8 mouse cellular contexts compared by ENCODE assay signal in genomic region chr11:101057860-101058259, GRCm38 (mm10). TPM values are rescaled to one million over a fixed set of nuclear protein-coding genes. Genes with fewer than 3 reads are reported as not detected.
DNase-seq lines count a peak whose midpoint lies in the region; ATAC-seq and TF ChIP-seq lines count a peak whose summit lies in the region.

No protein-coding gene starts in this region.

- peaks cover 15% of the 10 kb centered on the region; the same call in 1 of the 2 replicates for H3K36me3 ChIP-seq in kidney, embryonic 14.5 days (ENCODE audit: control insufficient read depth, insufficient read depth, low read length)
- no peaks in the 10 kb centered on the region for H3K36me3 ChIP-seq in intestine, embryonic 15.5 days
- peaks cover 25% of the 10 kb centered on the region for H3K36me3 ChIP-seq in limb, embryonic 14.5 days (ENCODE audit: control insufficient read depth, insufficient read depth, low read length)
- peaks cover 5% of the 10 kb centered on the region for H3K36me3 ChIP-seq in neural tube, embryonic 11.5 days (ENCODE audit: control insufficient read depth, insufficient read depth, low read length)
- 0 out of 2 replicates have a peak, but pooled peaks cover 5% of the 10 kb centered on the region for H3K36me3 ChIP-seq in stomach, embryonic 16.5 days (ENCODE audit: control insufficient read depth, insufficient read depth, low read length)

- 39% methylated on average over 5 of the region's 5 CpGs for WGBS in kidney, embryonic 14.5 days
- 25% methylated on average over 5 of the region's 5 CpGs for WGBS in intestine, embryonic 15.5 days
- WGBS in limb, embryonic 14.5 days, result 31% methylated on average over 5 of the region's 5 CpGs
- 45% methylated on average over 5 of the region's 5 CpGs for WGBS in neural tube, embryonic 11.5 days
- WGBS in stomach, embryonic 16.5 days, result 28% methylated on average over 5 of the region's 5 CpGs

- H3K9me3 ChIP-seq in kidney, embryonic 14.5 days (ENCODE audit: control insufficient read depth, low read length), result 0 out of 2 replicates have a peak, but pooled peaks cover 3% of the 10 kb centered on the region
- H3K9me3 ChIP-seq in intestine, embryonic 15.5 days, result no peaks in the 10 kb centered on the region
- H3K9me3 ChIP-seq in limb, embryonic 14.5 days (ENCODE audit: control insufficient read depth, low read length), result no peaks in the 10 kb centered on the region
- no peaks in the 10 kb centered on the region for H3K9me3 ChIP-seq in neural tube, embryonic 11.5 days (ENCODE audit: control insufficient read depth, low read length)
- H3K9me3 ChIP-seq in stomach, embryonic 16.5 days (replicated peaks; ENCODE audit: control insufficient read depth, low read length), result no peaks in the 10 kb centered on the region

- peak; percentile 90 for TF ChIP-seq CTCF in gastrocnemius, adult 2 months (IDR thresholded peaks at IDR 0.05)

- intact Hi-C loops in gastrocnemius, adult 2 months (cut with DNase I), result loop anchor here (1.0 to 2.0 kb wide), 2 partner anchors 75 to 165 kb away; no protein-coding TSS in a partner anchor

- no peak overlapping the region for H3K27ac ChIP-seq in kidney, embryonic 14.5 days (ENCODE audit: low read depth, low read length)
- peak overlapping the region; percentile 95 for H3K27ac ChIP-seq in gastrocnemius, adult 2 months
- peak overlapping the region; percentile 89 for H3K27ac ChIP-seq in intestine, embryonic 15.5 days
- no peak overlapping the region for H3K27ac ChIP-seq in limb, embryonic 14.5 days (replicated peaks; ENCODE audit: low read depth, low read length)
- no peak overlapping the region for H3K27ac ChIP-seq in neural tube, embryonic 11.5 days (ENCODE audit: low read depth, low read length)
- H3K27ac ChIP-seq in stomach, embryonic 16.5 days (ENCODE audit: low read length), result peak overlapping the region; percentile 99

- H3K27me3 ChIP-seq in kidney, embryonic 14.5 days (ENCODE audit: control insufficient read depth, insufficient read depth, low read length), result no peaks in the 10 kb centered on the region
- no peaks in the 10 kb centered on the region for H3K27me3 ChIP-seq in intestine, embryonic 15.5 days (replicated peaks)
- H3K27me3 ChIP-seq in limb, embryonic 14.5 days (ENCODE audit: control insufficient read depth, insufficient read depth, low read length), result no peaks in the 10 kb centered on the region
- H3K27me3 ChIP-seq in neural tube, embryonic 11.5 days (ENCODE audit: control insufficient read depth, insufficient read depth, low read length), result no peaks in the 10 kb centered on the region
- H3K27me3 ChIP-seq in stomach, embryonic 16.5 days (ENCODE audit: control insufficient read depth, insufficient read depth, low read length), result no peaks in the 10 kb centered on the region

- no peak overlapping the region for H3K9ac ChIP-seq in kidney, embryonic 14.5 days (ENCODE audit: low read depth, low read length)
- H3K9ac ChIP-seq in intestine, embryonic 15.5 days, result no peak overlapping the region
- H3K9ac ChIP-seq in limb, embryonic 14.5 days (ENCODE audit: low read depth, low read length, severe bottlenecking), result no peak overlapping the region
- no peak overlapping the region for H3K9ac ChIP-seq in neural tube, embryonic 11.5 days (ENCODE audit: low read length)
- 0 out of 2 replicates have a peak overlapping the region, but pooled peaks have one; percentile 22 for H3K9ac ChIP-seq in stomach, embryonic 16.5 days (ENCODE audit: low read length)

- peaks cover 13% of the 10 kb centered on the region for H3K4me1 ChIP-seq in kidney, embryonic 14.5 days (ENCODE audit: control insufficient read depth, insufficient read depth, low read length)
- peaks cover 55% of the 10 kb centered on the region for H3K4me1 ChIP-seq in intestine, embryonic 15.5 days (replicated peaks)
- peaks cover 4% of the 10 kb centered on the region; the same call in 1 of the 2 replicates for H3K4me1 ChIP-seq in limb, embryonic 14.5 days (ENCODE audit: control insufficient read depth, insufficient read depth, low read length)
- no peaks in the 10 kb centered on the region; the same call in 1 of the 2 replicates for H3K4me1 ChIP-seq in neural tube, embryonic 11.5 days (ENCODE audit: control insufficient read depth, insufficient read depth, low read length)
- peaks cover 68% of the 10 kb centered on the region for H3K4me1 ChIP-seq in stomach, embryonic 16.5 days (ENCODE audit: control insufficient read depth, insufficient read depth, low read length)

- H3K4me3 ChIP-seq in kidney, embryonic 14.5 days (ENCODE audit: low read length), result no peak overlapping the region
- H3K4me3 ChIP-seq in gastrocnemius, adult 2 months, result no peak overlapping the region
- no peak overlapping the region for H3K4me3 ChIP-seq in intestine, embryonic 15.5 days (replicated peaks)
- H3K4me3 ChIP-seq in limb, embryonic 14.5 days (replicated peaks; ENCODE audit: low read length), result no peak overlapping the region
- no peak overlapping the region for H3K4me3 ChIP-seq in neural tube, embryonic 11.5 days (ENCODE audit: low read depth, low read length)
- H3K4me3 ChIP-seq in stomach, embryonic 16.5 days (replicated peaks; ENCODE audit: low read length), result no peak overlapping the region

- peak; percentile 85 for DNase-seq in kidney, adult 18-20 months
- DNase-seq in cerebellum, adult 11-12 months, result peak; percentile 87
- DNase-seq in gastrocnemius, adult 2 months, result peak; percentile 92
- DNase-seq in limb, embryonic 14.5 days (ENCODE audit: low spot score), result peak; percentile 87
- peak; percentile 81 for DNase-seq in neural tube, embryonic 11.5 days (ENCODE audit: low spot score)

- no peak overlapping the region for H3K4me2 ChIP-seq in kidney, embryonic 14.5 days (replicated peaks; ENCODE audit: low read depth, low read length)
- no peak overlapping the region for H3K4me2 ChIP-seq in intestine, embryonic 15.5 days (replicated peaks)
- H3K4me2 ChIP-seq in limb, embryonic 14.5 days (replicated peaks; ENCODE audit: low read depth, low read length, severe bottlenecking), result no peak overlapping the region
- H3K4me2 ChIP-seq in neural tube, embryonic 11.5 days (ENCODE audit: low read depth), result no peak overlapping the region
- H3K4me2 ChIP-seq in stomach, embryonic 16.5 days (ENCODE audit: low read depth, low read length), result no peak overlapping the region

- no peak; the same call in 1 of the 2 replicates for ATAC-seq in kidney, embryonic 14.5 days (ENCODE audit: low FRiP score, low TSS enrichment)
- ATAC-seq in intestine, embryonic 15.5 days, result no peak
- ATAC-seq in limb, embryonic 14.5 days (ENCODE audit: low FRiP score, low read depth), result peak; percentile 48; the same call in 1 of the 2 replicates
- ATAC-seq in neural tube, embryonic 11.5 days (ENCODE audit: insufficient read depth, low FRiP score, low TSS enrichment), result no peak
- no peak for ATAC-seq in stomach, embryonic 16.5 days (ENCODE audit: insufficient read depth, low FRiP score)

- TF ChIP-seq POLR2A in limb, embryonic 14.5 days (IDR thresholded peaks at IDR 0.05; ENCODE audit: borderline replicate concordance, extremely low read depth, insufficient read depth, insufficient read length), result no peak

RNA-seq across cellular contexts. Expression of gene Naglu, which starts 12.0 kb away (rescaled TPM):
- polyA plus RNA-seq in kidney, embryonic 14.5 days (2014; fragmentation: Nextera tagmentation; extraction: Ambion mirVana), result 7.0 and 11.5 TPM in 2 replicates
- total RNA-seq in gastrocnemius, adult 2 months (2021), result 1 to 10 TPM; 3.3 to 4.1 TPM
- polyA plus RNA-seq in intestine, embryonic 15.5 days (2015; fragmentation: Nextera tagmentation; extraction: Ambion mirVana), result 14.9 and 16.4 TPM in 2 replicates
- polyA plus RNA-seq in limb, embryonic 14.5 days (2012; rRNA removed), result 12.8 and 18.5 TPM in 2 replicates
- 9.8 and 10.3 TPM in 2 replicates for polyA plus RNA-seq in limb, embryonic 14.5 days (2014; fragmentation: Nextera tagmentation; extraction: Ambion mirVana)
- polyA plus RNA-seq in neural tube, embryonic 11.5 days (2014; fragmentation: Nextera tagmentation; extraction: Ambion mirVana), result 5.8 and 5.9 TPM in 2 replicates
- polyA plus RNA-seq in stomach, embryonic 16.5 days (2015; fragmentation: Nextera tagmentation; extraction: Ambion mirVana), result 17.0 and 17.2 TPM in 2 replicates

RNA-seq across cellular contexts. Expression of gene Hsd17b1, which starts 20.4 kb away (rescaled TPM):
- 0.16 TPM in 1 of 2 replicates, not detected in the other for polyA plus RNA-seq in kidney, embryonic 14.5 days (2014; fragmentation: Nextera tagmentation; extraction: Ambion mirVana)
- under 1 TPM in 1 of 2 experiments, not detected in 1; 0.18 TPM for total RNA-seq in gastrocnemius, adult 2 months (2021)
- not detected in 2 replicates for polyA plus RNA-seq in intestine, embryonic 15.5 days (2015; fragmentation: Nextera tagmentation; extraction: Ambion mirVana)
- polyA plus RNA-seq in limb, embryonic 14.5 days (2012; rRNA removed), result 0.23 and 0.42 TPM in 2 replicates
- polyA plus RNA-seq in limb, embryonic 14.5 days (2014; fragmentation: Nextera tagmentation; extraction: Ambion mirVana), result not detected in 2 replicates
- polyA plus RNA-seq in neural tube, embryonic 11.5 days (2014; fragmentation: Nextera tagmentation; extraction: Ambion mirVana), result not detected in 2 replicates
- 0.30 TPM in 1 of 2 replicates, not detected in the other for polyA plus RNA-seq in stomach, embryonic 16.5 days (2015; fragmentation: Nextera tagmentation; extraction: Ambion mirVana)

RNA-seq across cellular contexts. Expression of gene Coasy, which starts 24.5 kb away (rescaled TPM):
- 42.0 and 44.9 TPM in 2 replicates for polyA plus RNA-seq in kidney, embryonic 14.5 days (2014; fragmentation: Nextera tagmentation; extraction: Ambion mirVana)
- 1 to 10 TPM; 7.1 to 9.8 TPM for total RNA-seq in gastrocnemius, adult 2 months (2021)
- 41.8 and 43.9 TPM in 2 replicates for polyA plus RNA-seq in intestine, embryonic 15.5 days (2015; fragmentation: Nextera tagmentation; extraction: Ambion mirVana)
- 49.1 and 64.3 TPM in 2 replicates for polyA plus RNA-seq in limb, embryonic 14.5 days (2012; rRNA removed)
- 41.9 and 43.3 TPM in 2 replicates for polyA plus RNA-seq in limb, embryonic 14.5 days (2014; fragmentation: Nextera tagmentation; extraction: Ambion mirVana)
- 55.5 and 55.9 TPM in 2 replicates for polyA plus RNA-seq in neural tube, embryonic 11.5 days (2014; fragmentation: Nextera tagmentation; extraction: Ambion mirVana)
- polyA plus RNA-seq in stomach, embryonic 16.5 days (2015; fragmentation: Nextera tagmentation; extraction: Ambion mirVana), result 38.9 and 41.8 TPM in 2 replicates

RNA-seq across cellular contexts. Expression of gene Mlx, which starts 29.2 kb away (rescaled TPM):
- 39.7 and 48.7 TPM in 2 replicates for polyA plus RNA-seq in kidney, embryonic 14.5 days (2014; fragmentation: Nextera tagmentation; extraction: Ambion mirVana)
- 10 to 100 TPM; 12.5 to 14.4 TPM for total RNA-seq in gastrocnemius, adult 2 months (2021)
- 65.0 and 65.4 TPM in 2 replicates for polyA plus RNA-seq in intestine, embryonic 15.5 days (2015; fragmentation: Nextera tagmentation; extraction: Ambion mirVana)
- 40.2 and 61.6 TPM in 2 replicates for polyA plus RNA-seq in limb, embryonic 14.5 days (2012; rRNA removed)
- 42.4 and 44.4 TPM in 2 replicates for polyA plus RNA-seq in limb, embryonic 14.5 days (2014; fragmentation: Nextera tagmentation; extraction: Ambion mirVana)
- 55.6 and 61.6 TPM in 2 replicates for polyA plus RNA-seq in neural tube, embryonic 11.5 days (2014; fragmentation: Nextera tagmentation; extraction: Ambion mirVana)
- polyA plus RNA-seq in stomach, embryonic 16.5 days (2015; fragmentation: Nextera tagmentation; extraction: Ambion mirVana), result 57.4 and 60.5 TPM in 2 replicates

RNA-seq across cellular contexts. Expression of gene Psmc3ip, which starts 37.4 kb away (rescaled TPM):
- polyA plus RNA-seq in kidney, embryonic 14.5 days (2014; fragmentation: Nextera tagmentation; extraction: Ambion mirVana), result 52.0 and 61.8 TPM in 2 replicates
- 1 to 10 TPM; 1.5 to 2.2 TPM for total RNA-seq in gastrocnemius, adult 2 months (2021)
- polyA plus RNA-seq in intestine, embryonic 15.5 days (2015; fragmentation: Nextera tagmentation; extraction: Ambion mirVana), result 22.6 and 23.4 TPM in 2 replicates
- polyA plus RNA-seq in limb, embryonic 14.5 days (2012; rRNA removed), result 15.7 and 24.3 TPM in 2 replicates
- polyA plus RNA-seq in limb, embryonic 14.5 days (2014; fragmentation: Nextera tagmentation; extraction: Ambion mirVana), result 32.9 and 36.5 TPM in 2 replicates
- polyA plus RNA-seq in neural tube, embryonic 11.5 days (2014; fragmentation: Nextera tagmentation; extraction: Ambion mirVana), result 49.3 and 50.8 TPM in 2 replicates
- polyA plus RNA-seq in stomach, embryonic 16.5 days (2015; fragmentation: Nextera tagmentation; extraction: Ambion mirVana), result 21.4 and 23.4 TPM in 2 replicates

Comparison
In these comparisons a context has a peak if more than half of its experiments do, and no peak if none do; other contexts are left out.
1. H3K27ac ChIP-seq: peak in gastrocnemius, adult 2 months (single experiment), intestine, embryonic 15.5 days (single experiment) and stomach, embryonic 16.5 days (single experiment); none in kidney, embryonic 14.5 days (single experiment), limb, embryonic 14.5 days (single experiment) and neural tube, embryonic 11.5 days (single experiment).
2. Peak in every context shown above with its lines, with median percentiles within 50 percentile points of each other: DNase-seq.